Mouse (Mus musculus) layer of hippocampus, postnatal 25 days (tissue): Measurements from ENCODE around the gene Lrrc15. TPM values are rescaled to one million over a fixed set of nuclear protein-coding genes. Genes with fewer than 3 reads are reported as not detected.
A peak's percentile ranks its signal among the peaks of the same experiment; 100 is the strongest.

Source experiments
- DNase-seq, 2 experiments: peaks; one replicate each; pipeline ENCODE4 v3.0.0; 2022; ENCODE audit warnings: mixed read lengths in 2 of 2, low spot score in 1 of 2; ENCODE audit errors: extremely low spot score in 1 of 2
- total RNA-seq, 2 experiments: library from RNA; stranded (reverse); gene quantifications; 2 replicates each; pipeline ENCODE4 v1.2.3; 2021

The Lrrc15 gene
- total RNA-seq, 2 experiments from 2014 or later, result 0.12 to 0.14 TPM

GRCm38 (mm10) chr16:30280676-30281297 is 2.3 kb downstream of the Lrrc15 start:
- no peak for DNase-seq

- no peak for DNase-seq
Measured at GRCm38 (mm10) chr16:30278406-30278805, 4.7 kb downstream of the Lrrc15 start.

GRCm38 (mm10) chr16:30275558-30276340 is 7.3 kb downstream of the Lrrc15 start:
- DNase-seq, result no peak

- no peak for DNase-seq
Measured at GRCm38 (mm10) chr16:30273065-30273464, 10.0 kb downstream of the Lrrc15 start.

- DNase-seq, result no peak
Measured at GRCm38 (mm10) chr16:30271941-30272595, 11.0 kb downstream of the Lrrc15 start.

GRCm38 (mm10) chr16:30271223-30271761 is 11.8 kb downstream of the Lrrc15 start:
- no peak for DNase-seq

- no peak for DNase-seq
Measured at GRCm38 (mm10) chr16:30267359-30267758, 15.7 kb downstream of the Lrrc15 start, which contains the start of gene Cpn2. Gene Cpn2 (minus strand): TSS chr16:30267499.

GRCm38 (mm10) chr16:30266561-30266960 is 16.5 kb downstream of the Lrrc15 start:
- no peak for DNase-seq

- no peak for DNase-seq
Measured at GRCm38 (mm10) chr16:30265611-30266010, 17.4 kb downstream of the Lrrc15 start.

GRCm38 (mm10) chr16:30263156-30263555 is 19.9 kb downstream of the Lrrc15 start:
- no peak for DNase-seq

GRCm38 (mm10) chr16:30262664-30263063 is 20.4 kb downstream of the Lrrc15 start:
- DNase-seq, result peak; percentile 55 to 85

- DNase-seq, result no peak
Measured at GRCm38 (mm10) chr16:30262157-30262556, 20.9 kb downstream of the Lrrc15 start.

- DNase-seq, result no peak
Measured at GRCm38 (mm10) chr16:30261341-30261740, 21.7 kb downstream of the Lrrc15 start.

GRCm38 (mm10) chr16:30260012-30260635 is 22.9 kb downstream of the Lrrc15 start:
- no peak for DNase-seq

GRCm38 (mm10) chr16:30259444-30259843 is 23.6 kb downstream of the Lrrc15 start:
- no peak for DNase-seq

- no peak for DNase-seq
Measured at GRCm38 (mm10) chr16:30258441-30258840, 24.6 kb downstream of the Lrrc15 start.

- DNase-seq, result no peak
Measured at GRCm38 (mm10) chr16:30257718-30258117, 25.3 kb downstream of the Lrrc15 start.

- DNase-seq, result no peak
Measured at GRCm38 (mm10) chr16:30255061-30255460, 28.0 kb downstream of the Lrrc15 start.

- no peak for DNase-seq
Measured at GRCm38 (mm10) chr16:30253900-30254299, 29.2 kb downstream of the Lrrc15 start.

- no peak for DNase-seq
Measured at GRCm38 (mm10) chr16:30253374-30253773, 29.7 kb downstream of the Lrrc15 start.

GRCm38 (mm10) chr16:30252003-30252418 is 31.0 kb downstream of the Lrrc15 start:
- peak; percentile 61 to 77 for DNase-seq
